Mouse (Mus musculus): ENCODE results near the gene Cyp2d9.
"Not testable (repeated sequence)": the region's sequence is repeated elsewhere in the genome, so short reads cannot be mapped to it uniquely, and the experiment has no call there.

The Cyp2d9 gene

DNA sequence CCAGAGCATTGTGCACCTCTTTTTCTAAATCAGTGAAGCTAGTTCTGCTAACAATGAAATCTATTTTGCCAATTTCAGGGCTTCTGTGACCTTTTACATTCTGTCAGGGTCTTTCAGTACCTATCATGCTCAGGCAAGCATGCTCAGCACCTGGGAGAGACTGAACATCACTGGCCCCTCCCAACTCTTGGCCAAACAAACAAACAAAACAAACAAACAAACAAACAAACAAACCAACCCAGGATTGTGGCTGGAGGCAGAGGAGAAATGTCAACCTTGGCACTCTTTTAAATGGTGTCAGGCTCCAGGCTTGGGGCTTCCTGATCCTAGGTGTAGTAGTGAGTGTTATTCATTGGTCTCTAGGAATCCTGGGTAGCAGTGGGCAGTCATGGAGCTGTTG lies at the start of gene Cyp2d9:
Gene Cyp2d9, plus strand, starts transcription at position 301 of the 400 bp plus-strand sequence.
- no peak for DNase-seq (ENCODE audit: low read depth, low spot score)

DNA sequence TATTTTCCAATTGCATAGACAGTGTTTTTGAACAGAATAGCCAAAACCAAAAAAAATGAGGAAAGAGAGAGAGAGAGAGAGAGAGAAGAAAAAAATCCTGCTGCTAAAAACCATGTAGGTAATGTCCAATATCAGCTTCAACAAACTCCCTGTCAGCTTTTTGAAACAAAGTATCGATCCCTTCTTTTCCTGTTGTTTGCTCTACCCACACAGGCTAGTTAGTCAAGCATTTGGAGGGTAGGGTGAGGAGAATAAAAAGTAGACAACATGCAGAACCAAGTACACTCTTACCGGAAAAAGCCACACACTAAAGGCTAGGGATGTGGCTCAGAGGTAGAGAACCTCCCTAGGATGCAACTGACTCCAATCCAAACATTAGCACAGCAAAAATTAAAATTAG lies 47.5 kb upstream of the Cyp2d9 start:
- DNase-seq (ENCODE audit: low read depth, low spot score): no peak

DNA sequence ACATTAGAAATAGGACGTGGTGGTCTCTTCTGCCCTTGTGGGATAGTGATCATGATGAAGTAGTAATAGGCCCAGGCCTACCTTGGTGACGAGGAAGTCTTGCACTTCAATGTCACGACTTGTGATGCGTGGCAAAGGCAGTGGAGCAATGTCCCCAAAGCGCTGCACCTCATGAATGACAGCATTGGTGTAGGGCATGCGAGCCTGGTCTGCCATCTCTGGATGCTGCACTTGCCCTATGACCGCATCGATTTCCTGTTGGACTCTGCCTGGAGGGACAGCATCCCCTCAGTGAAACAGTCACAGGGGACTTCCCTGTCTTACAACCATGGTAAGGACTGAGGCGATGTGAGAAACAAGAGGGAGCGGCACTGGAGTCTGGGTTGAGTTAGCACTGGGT lies 43.3 kb upstream of the Cyp2d9 start:
- DNase-seq (ENCODE audit: low read depth, low spot score): not testable (repeated sequence)

DNA sequence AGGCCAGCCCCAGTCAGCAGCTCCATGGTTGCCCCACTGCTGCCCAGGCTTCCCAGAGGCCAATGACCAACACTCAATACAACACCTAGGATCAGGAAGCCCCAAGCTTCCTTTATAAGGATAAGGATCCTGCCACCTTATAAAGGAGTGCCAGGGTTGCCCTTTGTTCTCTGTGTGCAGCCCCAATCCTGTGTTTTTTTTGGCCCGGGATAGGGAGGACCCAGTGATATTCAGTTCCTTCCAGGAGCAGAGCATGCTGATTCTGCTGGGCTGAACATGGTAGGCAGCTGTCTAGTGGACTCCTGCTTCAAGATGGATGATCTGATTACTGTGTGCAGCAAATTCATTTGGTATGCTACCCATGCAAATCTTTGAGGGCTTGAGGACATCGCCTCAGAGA lies 39.3 kb upstream of the Cyp2d9 start, which contains the start of gene Cyp2d11:
Gene Cyp2d11, minus strand, starts transcription at position 101 of the 400 bp plus-strand sequence.
- not testable (repeated sequence) for DNase-seq (ENCODE audit: low read depth, low spot score)

DNA sequence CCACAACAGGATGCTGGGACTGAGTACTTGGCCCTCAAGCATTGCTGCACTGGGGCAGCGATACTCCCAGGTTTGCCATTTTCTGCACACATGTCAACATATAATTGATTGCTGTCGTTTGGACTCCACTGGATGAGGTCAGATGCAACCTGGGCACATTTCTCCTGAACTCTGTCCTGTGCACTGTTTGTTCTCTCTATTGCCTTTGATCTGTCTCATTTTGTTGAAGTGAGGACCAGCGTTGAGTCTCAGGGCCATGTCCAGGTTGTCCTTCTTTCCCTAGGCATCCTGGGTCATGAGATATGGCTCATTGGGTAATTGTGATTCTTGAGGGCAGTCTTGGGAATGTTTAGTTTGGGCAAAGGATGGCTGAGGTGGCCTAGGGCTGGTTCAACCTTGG lies 37.3 kb upstream of the Cyp2d9 start:
- not testable (repeated sequence) for DNase-seq (ENCODE audit: low read depth, low spot score)

DNA sequence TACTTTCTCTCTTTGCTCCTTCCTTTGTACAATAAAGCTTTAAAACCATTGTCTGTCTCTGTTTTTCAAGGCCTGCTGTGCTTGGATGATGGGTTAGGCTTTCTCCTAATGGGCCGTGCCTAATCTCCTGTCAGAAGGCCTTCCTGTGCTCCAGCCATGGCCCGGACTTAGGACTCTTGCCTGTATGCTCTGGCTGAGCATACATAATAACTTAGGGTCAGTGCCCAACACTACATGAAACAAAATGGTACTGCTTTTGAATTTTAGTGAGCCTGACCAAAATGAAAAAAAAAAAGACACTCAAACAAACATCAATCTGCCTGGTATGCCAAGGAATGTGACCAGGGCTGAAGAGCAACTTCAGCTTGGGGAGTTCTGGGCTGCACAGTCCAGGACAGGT lies 31.7 kb upstream of the Cyp2d9 start:
- DNase-seq (ENCODE audit: low read depth, low spot score): no peak

DNA sequence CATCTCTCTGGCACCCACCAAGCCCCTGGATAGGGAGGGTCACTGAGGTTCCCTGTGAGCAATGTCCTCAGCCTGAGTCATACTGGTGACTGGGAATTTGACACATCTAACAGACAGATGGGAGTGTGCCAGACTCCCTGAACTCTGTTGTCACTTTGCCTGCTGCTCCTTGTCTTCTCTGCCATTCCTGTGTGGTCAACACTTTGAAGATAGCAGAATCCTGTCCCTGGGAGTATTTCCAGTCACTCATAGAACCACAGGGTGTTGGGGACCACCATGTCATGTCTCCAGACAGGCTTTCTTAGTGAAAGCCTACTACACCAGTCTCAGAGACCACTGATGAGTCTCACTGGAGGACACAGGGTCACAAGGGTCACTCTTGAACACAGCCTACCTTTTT lies 31.1 kb upstream of the Cyp2d9 start:
- no peak for DNase-seq (ENCODE audit: low read depth, low spot score)

DNA sequence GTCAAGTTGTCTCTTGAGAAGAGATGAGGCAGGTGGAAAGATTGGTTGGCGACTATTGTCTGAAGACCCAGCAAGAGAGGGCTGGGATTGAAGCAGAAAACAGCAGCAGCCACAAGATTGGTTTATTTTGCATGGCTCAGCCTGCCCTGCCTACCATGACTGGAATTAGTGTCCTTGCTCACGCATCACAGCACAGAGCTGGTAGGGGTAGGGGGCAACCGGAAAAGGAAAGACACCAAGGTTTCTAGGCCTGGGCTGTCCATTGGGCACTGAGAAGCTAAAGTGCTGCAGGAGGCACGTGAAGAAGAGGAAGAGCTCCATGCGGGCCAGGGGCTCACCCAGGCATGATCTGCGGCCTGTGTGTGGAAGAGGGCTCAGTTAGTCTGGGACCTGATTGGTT lies 30.5 kb upstream of the Cyp2d9 start:
- no peak for DNase-seq (ENCODE audit: low read depth, low spot score)

DNA sequence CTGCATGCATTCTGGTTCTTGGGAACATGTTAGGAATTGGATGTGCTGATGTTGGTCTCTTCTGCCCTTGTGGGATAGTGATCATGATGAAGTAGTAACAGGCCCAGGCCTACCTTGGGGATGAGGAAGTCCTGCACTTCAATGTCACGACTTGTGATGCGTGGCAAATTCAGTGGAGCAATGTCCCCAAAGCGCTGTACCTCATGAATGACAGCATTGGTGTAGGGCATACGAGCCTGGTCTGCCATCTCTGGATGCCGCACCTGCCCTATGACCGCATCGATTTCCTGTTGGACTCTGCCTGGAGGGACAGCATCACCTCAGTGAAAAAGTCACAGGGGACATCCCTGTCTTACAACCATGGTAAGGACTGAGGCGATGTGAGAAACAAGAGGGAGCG lies 29.6 kb upstream of the Cyp2d9 start:
- no peak for DNase-seq (ENCODE audit: low read depth, low spot score)

DNA sequence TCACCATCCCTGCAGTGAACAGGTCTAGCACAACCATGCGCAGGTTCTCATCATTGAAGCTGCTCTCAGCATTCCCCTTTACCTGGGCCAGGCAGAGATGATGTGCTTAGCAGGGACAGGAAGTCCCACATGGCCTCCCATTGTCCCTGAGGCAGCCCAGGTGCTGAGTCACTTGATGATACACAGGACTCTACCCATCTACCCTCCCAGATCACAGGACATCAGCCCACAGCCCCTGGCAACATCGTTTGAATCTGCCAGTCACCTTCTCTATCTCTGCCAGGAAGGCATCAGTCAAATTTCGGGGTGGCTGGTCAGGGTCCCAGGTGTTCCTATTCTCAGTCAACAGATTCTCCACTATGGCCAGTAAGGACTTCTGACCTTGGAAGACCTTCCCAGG lies 29.1 kb upstream of the Cyp2d9 start:
- no peak for DNase-seq (ENCODE audit: low read depth, low spot score)

DNA sequence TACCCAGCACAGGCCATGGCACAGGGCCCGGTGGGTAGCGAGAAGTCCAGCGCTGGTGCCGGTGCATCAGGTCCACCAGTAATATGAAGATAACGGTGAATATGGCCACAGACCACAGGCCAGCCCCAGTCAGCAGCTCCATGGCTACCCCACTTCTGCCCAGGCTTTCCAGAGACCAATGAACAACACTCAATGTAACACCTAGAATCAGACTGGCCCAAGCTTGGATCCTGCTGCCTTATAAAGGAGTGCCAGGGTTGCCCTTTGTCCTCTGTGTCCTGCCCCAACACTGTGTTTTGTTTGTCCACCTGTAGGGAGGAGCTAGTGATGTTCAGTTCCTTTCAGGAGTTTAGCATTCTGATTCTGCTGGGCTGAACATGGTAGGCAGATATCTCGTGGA lies 26.3 kb upstream of the Cyp2d9 start, which contains the start of gene Cyp2d10:
Gene Cyp2d10, minus strand, starts transcription at position 215 of the 400 bp plus-strand sequence.
- no peak for DNase-seq (ENCODE audit: low read depth, low spot score)

DNA sequence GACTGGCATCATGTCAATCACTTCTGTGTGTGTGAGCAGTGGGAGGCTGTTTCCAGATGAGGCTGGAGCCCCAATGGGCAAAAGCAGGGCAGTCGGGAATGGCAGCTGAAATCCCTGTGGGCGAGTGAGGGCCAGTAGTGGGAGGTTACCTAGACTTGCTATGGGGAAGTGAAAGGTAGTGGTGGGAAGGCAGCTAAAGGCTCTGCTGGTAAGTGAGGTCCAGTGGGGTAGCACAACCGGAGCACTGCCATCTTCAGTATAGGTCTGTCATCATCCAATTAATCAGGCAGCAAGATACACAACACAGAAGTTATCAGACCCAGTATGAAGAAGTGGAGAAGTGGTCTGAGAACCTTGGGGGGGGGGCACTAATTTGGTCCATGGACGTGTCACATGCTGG lies 25.7 kb upstream of the Cyp2d9 start:
- DNase-seq (ENCODE audit: low read depth, low spot score): no peak

DNA sequence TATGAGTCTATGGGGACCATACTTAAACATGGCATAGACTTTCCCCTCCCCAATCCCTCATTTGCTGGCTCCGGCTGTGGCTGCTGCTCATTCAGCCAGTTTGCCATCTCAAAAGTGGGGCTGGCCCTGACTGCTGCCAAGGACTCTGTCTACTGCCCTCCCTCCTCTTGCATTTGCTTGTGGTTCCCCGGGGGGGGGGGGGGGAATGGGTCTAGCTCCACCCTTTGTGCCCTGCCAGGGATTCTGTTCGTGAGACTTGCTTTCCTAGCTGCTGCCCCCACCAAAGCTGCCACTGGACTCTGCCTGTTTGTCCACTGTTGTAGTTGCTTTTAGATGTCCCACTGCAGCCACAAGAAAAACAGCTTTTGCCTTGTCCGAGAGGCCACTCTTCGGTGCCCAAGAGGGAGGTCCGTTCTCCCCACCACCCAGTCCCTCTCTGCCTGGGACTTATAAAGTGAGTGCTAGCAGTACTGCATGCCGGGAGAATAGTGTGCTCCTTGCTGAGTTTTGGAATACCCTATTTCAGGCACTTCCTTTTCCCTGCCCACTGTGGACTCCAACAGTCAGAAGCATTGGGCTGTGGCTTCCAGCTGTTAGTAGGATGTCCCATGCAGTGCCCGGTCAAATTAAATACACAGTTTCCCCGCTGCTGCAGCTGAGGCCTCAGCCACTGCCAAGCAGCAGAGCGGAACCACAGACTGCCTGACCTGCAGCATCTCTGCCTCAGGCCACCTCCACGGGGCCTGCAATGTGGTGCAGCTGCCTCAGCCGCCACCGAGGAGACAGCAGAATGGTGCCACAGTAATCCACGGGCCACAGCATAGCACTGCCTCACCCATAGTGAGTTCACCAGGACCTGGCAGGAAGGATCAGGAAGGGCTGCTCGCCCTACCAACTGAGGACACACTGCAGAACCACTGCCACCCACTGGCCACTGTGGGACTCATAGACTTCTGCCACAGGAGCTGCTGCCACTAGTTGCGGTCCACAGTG lies 16.1 kb upstream of the Cyp2d9 start:
- DNase-seq (ENCODE audit: low read depth, low spot score): peak; percentile 78

DNA sequence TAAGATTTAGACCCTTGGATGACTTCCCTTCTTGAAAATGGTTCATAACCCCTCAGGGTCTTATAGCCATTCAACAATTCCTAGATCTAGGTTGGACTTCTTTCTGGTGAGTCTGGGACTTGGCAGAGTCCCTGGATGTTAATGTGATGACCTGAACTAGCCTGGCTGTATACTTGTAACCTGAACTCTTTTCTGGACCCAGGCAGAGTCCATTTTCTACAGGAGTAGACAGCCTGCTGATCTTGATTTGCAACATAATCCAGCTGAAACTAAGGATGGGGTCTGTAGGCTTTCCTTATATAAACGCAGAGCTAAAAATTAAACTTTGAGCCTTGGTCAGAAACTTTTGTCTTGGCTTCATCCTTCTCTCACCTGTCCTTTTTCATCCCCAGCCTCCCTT lies 14.6 kb upstream of the Cyp2d9 start:
- DNase-seq (ENCODE audit: low read depth, low spot score): no peak

DNA sequence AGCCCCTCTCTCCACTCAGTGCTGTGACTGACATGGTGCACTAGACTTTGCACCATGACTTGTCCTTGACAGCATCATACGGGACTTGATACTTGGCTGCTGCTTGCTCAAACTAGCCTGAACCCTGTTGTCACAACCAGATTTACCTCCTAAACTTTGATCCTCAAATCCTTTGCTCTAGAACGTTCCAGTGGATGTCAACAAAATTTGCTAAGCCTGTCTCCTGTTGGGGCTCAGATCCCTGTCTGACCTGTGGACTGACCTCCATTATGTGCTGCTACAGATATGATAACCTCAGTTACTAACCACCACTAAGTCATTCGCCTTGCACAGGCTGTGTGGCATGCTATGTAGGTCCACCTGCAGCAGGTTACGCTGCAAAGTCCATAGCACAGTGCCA lies 10.3 kb upstream of the Cyp2d9 start:
- DNase-seq (ENCODE audit: low read depth, low spot score): no peak

DNA sequence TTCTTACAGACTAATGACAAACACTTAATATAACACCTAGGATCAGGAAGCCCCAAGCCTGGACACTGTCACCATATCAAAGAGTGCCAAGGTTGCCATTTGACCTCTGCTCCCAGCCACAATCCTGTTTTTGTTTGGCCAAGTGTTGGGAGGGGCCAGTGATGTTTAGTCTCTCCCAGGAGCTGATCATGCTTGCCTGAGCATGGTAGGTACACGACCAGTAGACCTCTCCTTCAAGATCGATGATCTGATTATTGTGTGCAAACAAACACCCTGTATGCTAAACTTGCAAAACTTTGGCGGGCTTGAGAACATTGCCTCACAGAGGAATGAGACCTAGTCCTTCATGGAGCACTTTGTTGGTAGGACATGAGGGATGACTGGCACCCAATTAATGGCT lies 9.8 kb upstream of the Cyp2d9 start:
- no peak for DNase-seq (ENCODE audit: low read depth, low spot score)

DNA sequence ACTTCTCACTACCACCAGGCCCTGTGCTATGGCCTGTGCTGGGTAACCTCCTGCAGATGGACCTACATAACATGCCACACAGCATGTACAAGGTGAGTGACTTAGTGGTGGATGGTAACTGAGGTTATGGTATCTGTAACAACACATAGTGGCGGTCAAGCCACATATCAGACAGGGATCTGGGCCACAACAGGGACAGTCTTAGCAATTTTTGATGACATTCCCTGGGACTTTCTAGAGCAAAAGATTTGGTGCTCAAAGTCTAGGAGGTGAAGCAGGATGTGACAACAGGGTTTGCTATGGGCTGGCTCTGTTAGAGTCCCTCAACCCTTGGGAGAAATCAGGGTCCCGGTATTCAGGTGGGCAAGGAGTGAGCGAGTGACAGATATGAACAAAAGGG lies 384 bp downstream of the Cyp2d9 start:
- DNase-seq (ENCODE audit: low read depth, low spot score): no peak

DNA sequence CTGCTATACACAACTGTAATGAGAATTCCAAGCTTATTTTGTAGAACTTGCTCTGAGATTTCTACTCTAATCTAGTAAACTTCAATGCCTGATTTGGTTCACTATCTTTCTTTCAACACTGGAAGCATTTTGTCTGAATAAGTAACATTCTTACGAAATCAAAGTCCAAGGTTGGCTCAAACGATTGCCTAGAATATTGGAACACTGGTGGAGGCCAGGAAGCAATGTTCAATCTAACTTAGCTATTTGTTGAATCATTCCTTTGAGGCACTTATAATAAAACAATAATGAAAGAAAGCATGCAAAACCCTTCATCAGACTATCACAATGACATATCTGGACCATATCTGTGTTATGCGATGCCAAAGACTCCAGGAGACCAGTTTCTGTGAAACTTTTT lies 1.3 kb downstream of the Cyp2d9 start:
- DNase-seq (ENCODE audit: low read depth, low spot score): no peak

DNA sequence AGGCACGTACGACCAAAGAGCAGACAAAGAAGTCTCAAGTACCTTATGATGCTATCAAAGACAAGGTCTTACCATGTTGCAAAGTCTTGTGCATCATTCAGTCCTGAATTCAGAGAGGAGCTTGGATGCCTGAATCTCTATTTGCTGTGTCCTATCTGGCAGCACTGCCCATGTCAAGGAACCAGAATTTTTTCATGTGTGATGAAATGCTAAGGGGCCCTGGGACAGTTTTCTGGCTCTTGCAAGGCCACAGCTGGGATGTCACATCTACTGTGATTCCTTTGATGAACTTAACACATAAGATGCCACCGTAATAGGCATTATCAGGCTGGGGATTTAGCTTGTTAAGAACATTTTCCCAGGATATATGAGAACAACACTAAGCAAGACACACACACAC lies 1.8 kb downstream of the Cyp2d9 start:
- no peak for DNase-seq (ENCODE audit: low read depth, low spot score)

DNA sequence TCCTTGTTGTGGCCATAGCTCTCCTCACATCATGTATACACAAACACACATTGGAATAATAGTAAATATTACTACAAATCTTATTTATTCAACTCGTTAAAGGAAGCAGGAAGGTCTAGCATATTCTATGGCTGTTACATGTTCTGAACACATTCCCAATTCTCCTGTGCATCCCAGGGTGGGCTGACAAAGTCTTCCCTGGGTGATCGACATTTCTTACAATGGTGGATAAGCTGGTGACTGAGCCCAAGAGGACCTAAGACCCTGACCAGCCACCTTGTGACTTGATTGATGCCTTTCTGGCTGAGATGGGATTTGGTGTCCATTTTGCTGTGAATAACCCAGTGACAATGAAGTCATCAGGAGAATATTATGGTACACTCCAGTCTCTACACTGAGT lies 2.4 kb downstream of the Cyp2d9 start:
- no peak for DNase-seq (ENCODE audit: low read depth, low spot score)

DNA sequence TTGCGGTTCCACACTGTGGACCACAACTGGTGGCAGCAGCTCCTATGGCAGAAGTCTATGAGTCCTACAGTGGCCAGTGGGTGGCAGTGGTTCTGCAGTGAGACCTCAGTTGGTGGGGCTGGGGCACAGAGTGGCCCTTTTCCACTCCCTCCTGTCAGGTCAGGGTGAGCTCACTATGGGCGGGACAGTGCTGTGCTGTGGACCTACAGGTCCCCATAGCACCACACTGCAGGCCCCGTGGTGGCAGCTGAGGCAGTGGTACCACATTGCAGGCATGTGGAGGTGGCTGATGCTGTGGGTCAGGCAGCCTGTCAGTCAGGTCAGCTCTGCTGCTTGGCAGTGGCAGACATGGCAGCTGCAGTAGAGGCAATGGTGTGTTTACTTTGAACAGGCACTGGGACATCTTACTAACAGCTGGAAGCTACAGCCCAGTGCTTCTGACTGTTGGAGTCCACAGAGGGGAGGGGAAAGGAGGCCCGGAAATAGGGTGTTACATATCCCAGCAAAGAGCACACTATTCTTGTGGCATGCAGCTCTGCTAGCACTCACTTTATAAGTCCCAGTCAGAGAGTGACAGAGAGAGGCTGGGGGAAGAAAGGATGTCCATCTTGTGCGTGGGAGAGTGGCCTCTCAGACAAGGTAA lies 4.9 kb downstream of the Cyp2d9 start:
- DNase-seq (ENCODE audit: low read depth, low spot score): no peak

DNA sequence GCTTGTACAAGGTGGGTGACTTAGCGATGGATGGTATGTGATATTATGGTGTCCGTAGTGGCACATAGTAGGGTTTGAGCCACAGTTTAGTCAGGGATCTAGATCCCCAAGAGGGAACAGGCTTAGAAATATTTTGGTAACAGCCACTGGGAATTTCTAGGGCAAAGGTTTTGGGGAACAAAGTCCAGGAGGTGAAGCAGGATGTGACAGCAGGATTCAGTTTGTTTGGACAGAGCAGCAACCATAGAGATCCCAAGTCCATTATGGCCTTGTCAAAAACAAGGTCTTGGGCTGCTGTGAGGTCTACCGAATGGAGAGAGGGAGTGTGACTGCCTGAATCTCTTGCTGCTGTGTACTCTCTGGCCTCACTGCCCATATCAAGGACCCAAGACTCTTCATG lies 10.4 kb downstream of the Cyp2d9 start:
- no peak for DNase-seq (ENCODE audit: low read depth, low spot score)

DNA sequence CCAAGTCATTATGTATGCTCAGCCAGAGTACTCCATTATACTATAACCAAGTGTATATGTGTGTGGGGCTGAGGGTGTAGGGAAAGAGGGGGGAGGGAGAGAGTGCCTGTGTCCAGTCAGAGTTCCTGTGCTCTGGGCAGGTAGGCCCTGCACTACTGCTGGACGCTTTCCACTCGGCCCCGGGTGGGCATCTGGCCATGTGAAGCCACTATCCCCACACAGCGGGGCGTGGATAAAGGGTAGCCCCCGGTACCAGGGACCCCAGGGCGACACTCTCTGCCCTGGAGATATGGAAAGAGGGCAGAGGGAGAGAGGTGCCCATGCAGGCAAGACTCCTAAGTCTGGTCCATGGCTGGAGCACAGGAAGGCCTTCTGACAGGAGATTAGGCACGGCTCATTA lies 12.0 kb downstream of the Cyp2d9 start:
- DNase-seq (ENCODE audit: low read depth, low spot score): no peak

Measured in 3T3-L1 (cell line).